ENCODE assay signal across 8 mouse cellular contexts in genomic region chr15:77037278-77038161, GRCm38 (mm10). TPM values are rescaled to one million over a fixed set of nuclear protein-coding genes. Genes with fewer than 3 reads are reported as not detected.
DNase-seq lines count a peak whose midpoint lies in the region; ATAC-seq and TF ChIP-seq lines count a peak whose summit lies in the region.

No protein-coding gene starts in this region.

- ATAC-seq in forebrain, embryonic 16.5 days, result no peak
- peak; percentile 87 for ATAC-seq in limb, embryonic 13.5 days (ENCODE audit: low FRiP score, low read depth)
- ATAC-seq in midbrain, postnatal 0 days (ENCODE audit: low FRiP score), result peak; percentile 69

- H3K9ac ChIP-seq in forebrain, embryonic 16.5 days (replicated peaks; ENCODE audit: low read depth, low read length), result no peak overlapping the region
- H3K9ac ChIP-seq in limb, embryonic 13.5 days, result peak overlapping the region; percentile 48; the same call in 1 of the 2 replicates
- no peak overlapping the region for H3K9ac ChIP-seq in midbrain, postnatal 0 days (replicated peaks; ENCODE audit: low read length, poor library complexity, severe bottlenecking)

- peaks cover 5% of the 10 kb centered on the region; the same call in 1 of the 2 replicates for H3K4me1 ChIP-seq in forebrain, embryonic 16.5 days (replicated peaks; ENCODE audit: control insufficient read depth, insufficient read depth, low read length)
- H3K4me1 ChIP-seq in hindbrain, embryonic 10.5 days (replicated peaks), result peaks cover 44% of the 10 kb centered on the region
- H3K4me1 ChIP-seq in limb, embryonic 13.5 days, result peaks cover 54% of the 10 kb centered on the region
- no peaks in the 10 kb centered on the region for H3K4me1 ChIP-seq in midbrain, postnatal 0 days (ENCODE audit: insufficient read depth, low read length)

- H3K9me3 ChIP-seq in forebrain, embryonic 16.5 days (ENCODE audit: control insufficient read depth, low read length), result no peaks in the 10 kb centered on the region
- no peaks in the 10 kb centered on the region for H3K9me3 ChIP-seq in hindbrain, embryonic 10.5 days
- H3K9me3 ChIP-seq in limb, embryonic 13.5 days, result no peaks in the 10 kb centered on the region
- H3K9me3 ChIP-seq in midbrain, postnatal 0 days (ENCODE audit: low read length), result no peaks in the 10 kb centered on the region

- DNase-seq in left cerebral cortex, adult 2 months (ENCODE audit: extremely low spot score in 1 of 2, low spot score in 2 of 2), result no peak
- no peak for DNase-seq in left cerebral cortex, adult 18-20 months (ENCODE audit: low spot score in 2 of 2)
- peak; percentile 32 for DNase-seq in hindbrain, embryonic 10.5 days (ENCODE audit: low spot score)
- DNase-seq in midbrain, postnatal 0 days (ENCODE audit: low spot score), result peak; percentile 73
- DNase-seq in spleen, postnatal 4 days (ENCODE audit: low spot score in 2 of 2), result no peak
- no peak for DNase-seq in retina, postnatal 1 day

- TF ChIP-seq CTCF in left cerebral cortex, adult 2 months (IDR thresholded peaks at IDR 0.05), result no peak
- no peak for TF ChIP-seq CTCF in midbrain, postnatal 0 days (IDR thresholded peaks at IDR 0.05)

- no peaks in the 10 kb centered on the region for H3K27me3 ChIP-seq in forebrain, embryonic 16.5 days (replicated peaks; ENCODE audit: control insufficient read depth, insufficient read depth, low read length)
- H3K27me3 ChIP-seq in hindbrain, embryonic 10.5 days (ENCODE audit: insufficient read depth, poor library complexity, severe bottlenecking), result no peaks in the 10 kb centered on the region
- no peaks in the 10 kb centered on the region for H3K27me3 ChIP-seq in limb, embryonic 13.5 days
- H3K27me3 ChIP-seq in midbrain, postnatal 0 days (ENCODE audit: insufficient read depth, low read length), result no peaks in the 10 kb centered on the region

- H3K4me3 ChIP-seq in left cerebral cortex, adult 2 months, result no peak overlapping the region
- no peak overlapping the region for H3K4me3 ChIP-seq in forebrain, embryonic 16.5 days (replicated peaks; ENCODE audit: low read length)
- no peak overlapping the region for H3K4me3 ChIP-seq in hindbrain, embryonic 10.5 days
- H3K4me3 ChIP-seq in limb, embryonic 13.5 days, result no peak overlapping the region
- H3K4me3 ChIP-seq in midbrain, postnatal 0 days (ENCODE audit: low read depth, low read length), result no peak overlapping the region

- peak overlapping the region; percentile 7 for H3K27ac ChIP-seq in left cerebral cortex, adult 2 months
- peak overlapping the region; percentile 3; the same call in 1 of the 2 replicates for H3K27ac ChIP-seq in forebrain, embryonic 16.5 days (ENCODE audit: low read length)
- H3K27ac ChIP-seq in hindbrain, embryonic 10.5 days, result peak overlapping the region; percentile 70
- peak overlapping the region; percentile 99 for H3K27ac ChIP-seq in limb, embryonic 13.5 days
- H3K27ac ChIP-seq in midbrain, postnatal 0 days (ENCODE audit: low read depth, low read length), result peak overlapping the region; percentile 62

- intact Hi-C loops in left cerebral cortex, adult 2 months (cut with DNase I), result no loop called here

- no peak overlapping the region for H3K4me2 ChIP-seq in forebrain, embryonic 16.5 days (ENCODE audit: low read length)
- peak overlapping the region; percentile 38 for H3K4me2 ChIP-seq in limb, embryonic 13.5 days (replicated peaks)
- H3K4me2 ChIP-seq in midbrain, postnatal 0 days (ENCODE audit: low read depth, low read length, poor library complexity, severe bottlenecking), result no peak overlapping the region

- no peaks in the 10 kb centered on the region for H3K36me3 ChIP-seq in forebrain, embryonic 16.5 days (ENCODE audit: control insufficient read depth, insufficient read depth)
- H3K36me3 ChIP-seq in hindbrain, embryonic 10.5 days, result no peaks in the 10 kb centered on the region
- H3K36me3 ChIP-seq in limb, embryonic 13.5 days, result no peaks in the 10 kb centered on the region
- no peaks in the 10 kb centered on the region for H3K36me3 ChIP-seq in midbrain, postnatal 0 days (ENCODE audit: insufficient read depth, low read length)

- WGBS in forebrain, embryonic 16.5 days, result 45% methylated on average over 11 of the region's 11 CpGs
- WGBS in hindbrain, embryonic 10.5 days, result 48% methylated on average over 11 of the region's 11 CpGs
- WGBS in limb, embryonic 13.5 days, result 7% methylated on average over 11 of the region's 11 CpGs
- 28% methylated on average over 11 of the region's 11 CpGs for WGBS in midbrain, postnatal 0 days

RNA-seq across cellular contexts. Expression of gene Apol6, which starts 7.0 kb away (rescaled TPM):
- under 1 TPM in 1 of 2 experiments, not detected in 1; 0.19 TPM for total RNA-seq in left cerebral cortex, adult 2 months (2021)
- under 1 TPM; 0.21 to 0.23 TPM for total RNA-seq in left cerebral cortex, adult 18-20 months (2021)
- not detected in 2 replicates for polyA plus RNA-seq in forebrain, embryonic 16.5 days (2015; fragmentation: Nextera tagmentation; extraction: Ambion mirVana)
- polyA plus RNA-seq in hindbrain, embryonic 10.5 days (2016; fragmentation: Nextera tagmentation; extraction: Ambion mirVana), result 0.06 TPM in 1 of 2 replicates, not detected in the other
- polyA plus RNA-seq in limb, embryonic 13.5 days (2015; fragmentation: Nextera tagmentation; extraction: Ambion mirVana), result 0.10 TPM in 1 of 2 replicates, not detected in the other
- 0.14 and 0.16 TPM in 2 replicates for total RNA-seq in midbrain, postnatal 0 days (2014; rRNA removed)
- 0.15 and 0.16 TPM in 2 replicates for polyA plus RNA-seq in midbrain, postnatal 0 days (2015; fragmentation: Nextera tagmentation; extraction: Ambion mirVana)

RNA-seq across cellular contexts. Expression of gene Mb, which starts 12.9 kb away (rescaled TPM):
- total RNA-seq in left cerebral cortex, adult 2 months (2021), result under 1 TPM in 1 of 2 experiments, not detected in 1; 0.33 TPM
- not detected for total RNA-seq in left cerebral cortex, adult 18-20 months (2021)
- 0.91 TPM in 1 of 2 replicates, not detected in the other for polyA plus RNA-seq in forebrain, embryonic 16.5 days (2015; fragmentation: Nextera tagmentation; extraction: Ambion mirVana)
- polyA plus RNA-seq in hindbrain, embryonic 10.5 days (2016; fragmentation: Nextera tagmentation; extraction: Ambion mirVana), result 0.63 TPM in 1 of 2 replicates, not detected in the other
- 10.1 and 13.6 TPM in 2 replicates for polyA plus RNA-seq in limb, embryonic 13.5 days (2015; fragmentation: Nextera tagmentation; extraction: Ambion mirVana)
- total RNA-seq in midbrain, postnatal 0 days (2014; rRNA removed), result 0.66 TPM in 1 of 2 replicates, not detected in the other
- 0.53 and 0.69 TPM in 2 replicates for polyA plus RNA-seq in midbrain, postnatal 0 days (2015; fragmentation: Nextera tagmentation; extraction: Ambion mirVana)

Comparison
In these comparisons a context has a peak if more than half of its experiments do, and no peak if none do; other contexts are left out.
1. DNase-seq: peak in hindbrain, embryonic 10.5 days (single experiment) and midbrain, postnatal 0 days (single experiment); none in left cerebral cortex, adult 2 months (0 of 2), left cerebral cortex, adult 18-20 months (0 of 2), spleen, postnatal 4 days (0 of 2) and retina, postnatal 1 day (single experiment).
2. H3K27ac ChIP-seq: peak in every context shown above with its lines; median percentile 99 in limb, embryonic 13.5 days; 70 in hindbrain, embryonic 10.5 days; 62 in midbrain, postnatal 0 days; 7 in left cerebral cortex, adult 2 months; 3 in forebrain, embryonic 16.5 days.